Mouse (Mus musculus): ENCODE measurements at regions not wholly inside any gene's neighbourhood (a gene's known extent, or its start where the extent isn't known, plus 50 kb on each side); places are given as distances from the start of the nearest gene placed in this dataset.

GRCm38 (mm10) chr8:102332511-102332910 is 452.9 kb downstream of the Cdh11 start:
- Histone ChIP-seq H3K36me3 (no peaks in the 10 kb centered on the region), H3K27me3 (ENCODE audit: insufficient read depth, poor library complexity, severe bottlenecking) (no peaks in the 10 kb centered on the region), H3K27ac (no peak overlapping the region), H3K9me3 (no peaks in the 10 kb centered on the region), H3K4me1 (replicated peaks) (no peaks in the 10 kb centered on the region), H3K4me3 (no peak overlapping the region)
- 73% methylated on average over 5 of the region's 5 CpGs for WGBS
- no peak for DNase-seq (ENCODE audit: low spot score)

DNA sequence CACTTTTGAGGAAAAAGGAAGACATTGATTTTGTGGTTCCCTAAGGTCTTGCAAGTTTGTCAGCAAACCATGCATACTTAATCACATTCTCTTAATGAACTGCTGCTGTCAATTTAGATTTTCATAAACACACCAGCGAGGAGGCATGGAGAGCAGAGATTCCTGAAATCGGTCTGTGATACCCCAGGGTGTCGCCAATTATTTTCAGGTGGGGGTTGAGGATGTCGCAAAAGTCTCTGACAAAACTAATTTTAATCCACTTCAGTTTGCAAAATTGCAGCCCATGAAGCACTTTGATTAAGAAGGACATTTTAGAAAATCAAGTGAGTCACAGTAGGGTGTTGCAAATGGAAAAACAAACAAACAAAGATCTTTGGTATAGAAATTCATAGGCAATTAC is 454.3 kb downstream of the Cdh11 start:
- Histone ChIP-seq H3K9me3 (no peaks in the 10 kb centered on the region), H3K4me3 (no peak overlapping the region), H3K27me3 (ENCODE audit: insufficient read depth, poor library complexity, severe bottlenecking) (no peaks in the 10 kb centered on the region), H3K4me1 (replicated peaks) (no peaks in the 10 kb centered on the region), H3K36me3 (no peaks in the 10 kb centered on the region), H3K27ac (no peak overlapping the region)
- 68% methylated on average over 4 of the region's 4 CpGs for WGBS
- no peak for DNase-seq (ENCODE audit: low spot score)

GRCm38 (mm10) chr8:102329955-102330354 is 455.5 kb downstream of the Cdh11 start:
- Histone ChIP-seq H3K9me3 (no peaks in the 10 kb centered on the region), H3K27me3 (ENCODE audit: insufficient read depth, poor library complexity, severe bottlenecking) (no peaks in the 10 kb centered on the region), H3K27ac (no peak overlapping the region), H3K4me3 (no peak overlapping the region), H3K4me1 (replicated peaks) (no peaks in the 10 kb centered on the region), H3K36me3 (no peaks in the 10 kb centered on the region)
- DNase-seq (ENCODE audit: low spot score) = no peak
- 39% methylated on average over 1 of the region's 1 CpGs for WGBS

Measured in hindbrain, embryonic 10.5 days (tissue).